Mouse (Mus musculus) left cerebral cortex, adult 18-20 months (tissue): ENCODE results near the gene Creg2. TPM values are rescaled to one million over a fixed set of nuclear protein-coding genes. Genes with fewer than 3 reads are reported as not detected.
"Not testable (repeated sequence)": the region's sequence is repeated elsewhere in the genome, so short reads cannot be mapped to it uniquely, and the experiment has no call there.

Experiments
- DNase-seq, 2 experiments: peaks; one replicate each; pipeline ENCODE4 v3.0.0; 2021 to 2022; ENCODE audit warnings: low spot score in 2 of 2, mixed read lengths in 1 of 2
- total RNA-seq, 2 experiments: library from RNA; stranded (reverse); gene quantifications; 2 replicates each; pipeline ENCODE4 v1.2.3; 2021

Gene Creg2
- total RNA-seq, 2 experiments from 2014 or later: 87.9 to 90.6 TPM

GRCm38 (mm10) chr1:39602477-39602876 is 48.8 kb downstream of the Creg2 start:
- DNase-seq: no peak

- DNase-seq: peak in 1 of 2 experiments; percentile 30
Measured at GRCm38 (mm10) chr1:39598726-39599125, 52.5 kb downstream of the Creg2 start.

GRCm38 (mm10) chr1:39597135-39597534 is 54.1 kb downstream of the Creg2 start:
- DNase-seq: not testable (repeated sequence)

GRCm38 (mm10) chr1:39593836-39594235 is 57.4 kb downstream of the Creg2 start:
- DNase-seq: no peak

- no peak for DNase-seq
Measured at GRCm38 (mm10) chr1:39592090-39592489, 59.2 kb downstream of the Creg2 start.

GRCm38 (mm10) chr1:39591557-39591956 is 59.7 kb downstream of the Creg2 start:
- DNase-seq: not testable (repeated sequence)

- no peak for DNase-seq
Measured at GRCm38 (mm10) chr1:39590193-39590592, 61.1 kb downstream of the Creg2 start.

- no peak for DNase-seq
Measured at GRCm38 (mm10) chr1:39585416-39585815, 65.9 kb downstream of the Creg2 start.

- DNase-seq: no peak
Measured at GRCm38 (mm10) chr1:39583173-39583572, 68.1 kb downstream of the Creg2 start.

GRCm38 (mm10) chr1:39581215-39581614 is 70.1 kb downstream of the Creg2 start:
- DNase-seq: no peak

- DNase-seq: no peak
Measured at GRCm38 (mm10) chr1:39579139-39579538, 72.1 kb downstream of the Creg2 start.

GRCm38 (mm10) chr1:39578446-39578845 is 72.8 kb downstream of the Creg2 start:
- no peak for DNase-seq

GRCm38 (mm10) chr1:39577253-39577705 is 74.0 kb downstream of the Creg2 start, which contains the start of gene Rnf149:
Gene Rnf149 (minus strand): TSS chr1:39577405.
- DNase-seq: peak; percentile 97

- peak; percentile 46 to 68 for DNase-seq
Measured at GRCm38 (mm10) chr1:39576431-39577243, 74.6 kb downstream of the Creg2 start.

GRCm38 (mm10) chr1:39575778-39576375 is 75.4 kb downstream of the Creg2 start:
- DNase-seq: no peak

- DNase-seq: no peak
Measured at GRCm38 (mm10) chr1:39573890-39574289, 77.4 kb downstream of the Creg2 start.

- DNase-seq: no peak
Measured at GRCm38 (mm10) chr1:39571653-39572052, 79.6 kb downstream of the Creg2 start.

Other genes starting within 250 kb of the Creg2 start
- gene Tbc1d8, start 172.7 kb downstream of the Creg2 start, total RNA-seq: 10 to 100 TPM; 19.3 to 20.5 TPM
- 10 to 100 TPM; 23.8 to 25.5 TPM for gene Cnot11, start 116.5 kb downstream of the Creg2 start, total RNA-seq
- gene Rnf149, start 74.1 kb downstream of the Creg2 start, total RNA-seq: 10 to 100 TPM; 31.2 to 34.2 TPM
- gene Rfx8, start 69.5 kb upstream of the Creg2 start, total RNA-seq: under 1 TPM in 1 of 2 experiments, not detected in 1; 0.16 TPM
- gene Gm3646, start 153.9 kb upstream of the Creg2 start, total RNA-seq: not detected
- gene Map4k4, start 249.4 kb upstream of the Creg2 start, total RNA-seq: 10 to 100 TPM; 87.1 to 95.0 TPM